Mouse (Mus musculus) hindbrain, embryonic 13.5 days (tissue): ENCODE measurements around the gene Klf7. TPM values are rescaled to one million over a fixed set of nuclear protein-coding genes. Genes with fewer than 3 reads are reported as not detected.

Experiments used
- microRNA-seq: library from miRNA; unstranded; fragments of <30 nt; microRNA quantifications from one replicate; pipeline ENCODE4, GENCODE M21; 2016
- polyA plus RNA-seq: library from polyadenylated mRNA; unstranded; fragments of >200 nt; fragmentation: Nextera tagmentation; extraction: Ambion mirVana; gene quantifications from 2 replicates; pipeline ENCODE4 v1.2.1, GENCODE M21; 2015

Gene Klf7
- polyA plus RNA-seq, 1 experiment from 2014 or later, result 93.3 TPM

Small RNA genes lying within 50 kb of the gene (microRNA-seq; reads per million reads assigned to microRNA genes)
- gene Mir6899, result 0.70 reads per million
